Mouse (Mus musculus) erythroid progenitor cell, adult 5-6 weeks (primary cell): Measurements from ENCODE around the gene Sel1l2. TPM values are rescaled to one million over a fixed set of nuclear protein-coding genes. Genes with fewer than 3 reads are reported as not detected.
A peak's percentile ranks its signal among the peaks of the same experiment; 100 is the strongest.

Experiments used
- ATAC-seq: replicated peaks from 2 replicates; pipeline ENCODE4 v1.8.0; 2016; ENCODE audit warnings: moderate number of reproducible peaks, mild to moderate bottlenecking, moderate TSS enrichment, inconsistent platforms; ENCODE audit not compliant: poor library complexity, low FRiP score, severe bottlenecking
- total RNA-seq, 2 experiments: library from RNA; stranded (forward) in 1 of 2; stranded (reverse) in 1 of 2; fragments of 150-400 nt in 1 of 2; fragments of 186-747, 209-891 nt in 1 of 2; gene quantifications; 2 replicates each; pipeline versions ENCODE4 v1.2.3 to v1.2.4; 2015 to 2017; ENCODE audit warnings: low replicate concordance in 2 of 2

Gene Sel1l2
- not detected in 2 replicates for total RNA-seq (2015; ENCODE audit: low replicate concordance)
- not detected in 2 replicates for total RNA-seq (2017; ENCODE audit: low replicate concordance)

GRCm38 (mm10) chr2:140389525-140389924, at the start of gene Sel1l2:
Gene Sel1l2 (minus strand): TSS chr2:140389706.
- ATAC-seq, result no peak

- no peak for ATAC-seq
These were observed 49.6 kb upstream of the Sel1l2 start for GRCm38 (mm10) chr2:140439081-140439480.

DNA sequence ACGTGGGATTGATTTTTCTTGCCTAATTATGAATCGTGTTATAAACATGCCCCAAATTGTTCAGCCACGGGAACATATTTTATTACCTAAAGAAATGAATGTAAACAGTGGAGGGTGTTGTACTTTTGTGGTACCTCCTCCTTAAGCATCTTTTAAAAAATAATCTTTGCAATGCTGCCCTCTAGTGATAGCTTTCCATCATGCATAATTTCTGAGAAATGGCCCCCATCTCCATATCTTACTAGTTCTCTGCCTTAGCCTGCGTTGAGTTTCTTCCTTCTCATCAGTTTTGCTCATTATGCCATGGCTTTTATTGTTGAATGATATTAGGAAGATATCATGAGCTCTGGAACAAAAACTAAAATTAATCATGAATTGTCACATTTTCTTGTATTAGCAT, 37.8 kb upstream of the Sel1l2 start:
- 0 out of 2 replicates have a peak, but pooled peaks have one; percentile 61 for ATAC-seq

DNA sequence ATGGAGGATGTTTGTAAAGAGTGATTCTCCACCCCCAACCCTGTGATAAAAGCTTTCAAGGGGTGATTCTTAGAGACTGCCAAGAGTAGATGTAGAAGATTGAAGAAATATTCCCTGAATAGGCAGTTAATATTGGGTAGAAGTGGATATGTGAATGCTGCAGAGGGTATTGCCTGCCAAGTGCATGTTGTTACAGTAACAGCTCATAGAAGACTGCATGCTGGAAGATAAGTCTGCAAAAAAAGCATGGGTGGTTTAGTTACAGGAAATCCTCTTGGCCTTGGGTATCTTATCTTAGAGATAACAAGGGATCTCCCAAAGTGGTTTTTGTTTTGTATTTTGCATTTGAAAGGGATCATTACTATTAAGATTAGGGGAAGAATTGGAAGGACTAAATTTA, 36.3 kb upstream of the Sel1l2 start:
- no peak for ATAC-seq

DNA sequence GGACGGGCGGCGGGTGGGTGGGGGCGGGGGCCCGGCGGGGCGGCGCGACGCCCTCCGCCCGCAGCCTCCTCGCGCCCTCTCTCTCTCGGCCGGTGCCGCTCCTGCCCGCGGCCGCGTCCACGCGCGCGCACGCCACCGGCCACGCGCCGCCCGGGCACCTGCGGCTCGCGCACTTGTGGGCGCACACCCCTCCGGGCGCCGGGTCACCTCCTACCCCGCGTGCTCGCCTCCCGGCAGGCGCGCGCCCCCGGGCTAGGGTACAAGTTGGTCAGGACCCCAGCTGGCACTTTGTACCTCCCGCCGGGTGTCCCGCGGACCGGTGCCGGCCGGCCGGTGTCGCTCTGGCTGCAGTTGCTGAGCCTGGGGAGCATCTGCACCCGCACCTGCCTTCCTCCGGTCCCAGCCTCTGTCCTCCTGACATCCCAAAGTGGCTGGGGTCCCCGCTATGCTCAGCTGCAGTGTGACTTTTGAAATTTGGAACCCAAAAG, 6.3 kb upstream of the Sel1l2 start:
- no peak for ATAC-seq

DNA sequence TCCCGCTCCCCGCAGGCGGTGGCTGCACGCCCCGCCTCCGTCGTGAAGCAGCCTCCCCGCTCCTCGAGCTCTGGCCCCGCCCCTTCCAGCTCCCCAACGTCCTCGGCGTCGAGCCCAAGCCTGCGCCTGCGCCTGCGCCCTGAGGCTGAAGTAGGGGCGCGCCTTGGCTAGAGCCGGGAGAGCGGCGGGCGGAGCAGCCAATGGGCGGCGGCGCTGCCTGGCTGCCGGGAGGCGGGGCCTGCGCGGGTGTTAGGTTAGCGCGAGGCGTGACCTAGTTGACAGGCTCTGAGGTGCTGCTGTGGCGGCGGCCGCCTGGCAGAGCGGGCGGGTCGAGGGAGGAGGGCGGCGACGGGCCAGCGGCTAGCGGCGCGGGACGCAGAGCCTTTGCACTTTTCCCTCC, 5.7 kb upstream of the Sel1l2 start, which contains the start of gene Macrod2:
TSS of gene Macrod2 (plus strand) at position 131 of the 400 bp plus-strand sequence.
- ATAC-seq, result peak; percentile 98

GRCm38 (mm10) chr2:140364804-140365203, 24.7 kb downstream of the Sel1l2 start:
- ATAC-seq, result no peak

DNA sequence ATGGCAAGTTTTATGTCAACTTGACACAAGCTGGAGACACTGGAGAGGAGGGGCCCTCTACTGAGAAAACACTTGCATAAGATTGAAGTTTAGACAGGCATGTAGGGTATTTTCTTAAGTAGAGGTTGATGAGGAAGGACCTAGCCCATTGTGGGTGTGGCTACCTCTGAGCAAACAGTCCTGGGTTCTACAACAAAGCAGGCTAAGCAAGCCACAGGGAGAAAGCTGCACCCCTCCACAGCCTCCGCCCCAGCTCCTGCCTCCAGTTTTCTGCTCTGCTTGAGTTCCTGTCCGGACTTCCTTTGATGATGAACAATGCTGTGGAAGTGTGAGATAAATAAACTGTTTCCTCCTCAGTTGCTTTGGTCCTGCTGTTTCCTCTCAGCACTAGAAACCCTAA, 29.6 kb downstream of the Sel1l2 start:
- ATAC-seq, result no peak

GRCm38 (mm10) chr2:140342394-140342793, 47.1 kb downstream of the Sel1l2 start:
- ATAC-seq, result no peak

DNA sequence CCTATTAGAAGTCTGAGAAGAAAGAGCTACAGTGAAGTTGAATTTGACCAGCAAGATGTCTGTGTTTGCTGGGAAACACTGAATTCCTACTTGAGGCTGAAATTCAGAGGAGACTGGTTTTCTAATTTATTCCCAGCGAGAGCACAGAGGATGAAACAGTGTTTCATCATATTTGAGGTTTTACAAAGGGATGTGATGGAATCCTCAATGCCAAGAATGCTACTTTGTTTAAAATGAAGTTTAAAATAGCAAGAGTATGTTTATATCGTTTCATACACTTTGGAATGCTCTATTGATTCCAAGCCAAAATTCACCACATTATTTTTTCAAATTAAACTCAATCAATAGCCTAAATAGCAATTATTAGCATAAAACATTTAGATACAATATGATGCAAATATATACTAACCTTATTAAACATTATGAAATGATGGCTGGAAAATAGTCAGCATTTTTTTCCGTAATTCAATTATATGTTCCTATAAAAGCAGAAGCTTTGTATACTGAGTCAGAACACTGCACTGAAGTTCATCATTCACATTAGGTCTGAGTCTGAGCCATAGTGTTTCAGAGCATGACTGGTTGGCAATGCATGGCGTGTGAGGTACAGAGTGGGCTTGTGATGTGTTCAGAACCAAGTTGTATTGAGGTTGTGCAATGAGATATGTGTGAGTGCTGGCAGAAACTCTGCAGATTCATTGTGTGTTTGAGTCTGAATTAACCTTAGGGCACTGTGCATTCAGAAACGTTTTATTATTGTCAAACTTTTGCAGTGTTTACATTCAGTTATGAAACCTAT, 58.8 kb downstream of the Sel1l2 start:
- ATAC-seq, result no peak

DNA sequence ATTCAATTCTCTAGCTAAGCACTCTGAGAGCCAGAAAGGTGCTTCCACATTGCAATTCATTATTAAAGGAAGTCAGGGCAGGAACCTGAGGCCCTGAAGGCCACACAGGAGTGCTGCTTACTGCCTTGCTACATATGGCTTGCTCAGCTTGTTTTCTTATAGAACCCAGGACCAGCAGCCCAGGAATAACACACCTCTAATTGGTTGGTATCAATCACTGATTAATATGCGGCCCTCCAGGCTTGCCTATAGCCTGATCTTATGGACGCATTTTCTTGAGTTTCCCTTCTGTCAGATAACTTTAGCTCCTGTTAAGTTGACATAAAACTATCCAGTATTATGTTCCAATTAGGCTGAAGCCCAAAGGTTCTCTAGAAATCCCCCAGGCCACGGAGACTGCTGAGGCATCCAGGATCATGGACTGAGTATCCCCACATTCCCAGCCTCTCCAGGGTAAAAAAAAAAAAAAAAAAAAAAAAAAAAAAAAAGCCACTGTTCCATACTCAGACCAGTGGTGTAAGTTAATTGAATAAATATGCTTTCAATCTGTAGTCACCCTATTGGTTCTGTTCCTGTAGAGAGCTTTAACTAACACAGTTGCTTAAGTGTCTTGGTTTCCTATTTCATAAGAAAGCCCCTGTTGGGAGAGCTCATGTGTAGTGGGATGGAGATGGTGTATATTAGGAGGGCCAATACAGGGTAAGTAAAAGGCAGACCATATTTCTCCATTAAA, 86.4 kb downstream of the Sel1l2 start:
- ATAC-seq, result no peak

- ATAC-seq, result no peak
These were observed 92.4 kb downstream of the Sel1l2 start for GRCm38 (mm10) chr2:140297155-140297554.

DNA sequence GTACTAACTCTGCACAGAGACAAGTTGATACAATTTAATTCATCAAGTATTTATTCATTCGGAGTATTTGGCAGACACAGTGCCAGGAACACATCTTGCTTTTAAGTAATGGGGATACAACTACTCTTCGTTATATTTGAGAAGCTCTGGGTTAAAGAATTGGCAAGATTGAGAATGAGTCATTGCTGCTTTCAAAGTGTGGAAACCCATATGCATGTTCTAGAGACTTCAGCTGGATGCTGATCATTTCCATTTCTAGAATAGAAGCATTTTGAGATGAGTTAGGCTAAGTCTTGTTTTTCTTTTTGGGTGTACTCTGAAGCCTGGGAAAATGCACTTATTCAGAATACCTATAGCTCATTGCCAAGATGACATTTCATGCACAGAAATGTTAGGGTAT, 95.7 kb downstream of the Sel1l2 start:
- no peak for ATAC-seq

- ATAC-seq, result no peak
These were observed 108.7 kb downstream of the Sel1l2 start for GRCm38 (mm10) chr2:140280808-140281207.

- ATAC-seq, result no peak
These were observed 133.8 kb downstream of the Sel1l2 start for GRCm38 (mm10) chr2:140255595-140256141.

- ATAC-seq, result no peak
These were observed 135.2 kb downstream of the Sel1l2 start for GRCm38 (mm10) chr2:140254256-140254655.

DNA sequence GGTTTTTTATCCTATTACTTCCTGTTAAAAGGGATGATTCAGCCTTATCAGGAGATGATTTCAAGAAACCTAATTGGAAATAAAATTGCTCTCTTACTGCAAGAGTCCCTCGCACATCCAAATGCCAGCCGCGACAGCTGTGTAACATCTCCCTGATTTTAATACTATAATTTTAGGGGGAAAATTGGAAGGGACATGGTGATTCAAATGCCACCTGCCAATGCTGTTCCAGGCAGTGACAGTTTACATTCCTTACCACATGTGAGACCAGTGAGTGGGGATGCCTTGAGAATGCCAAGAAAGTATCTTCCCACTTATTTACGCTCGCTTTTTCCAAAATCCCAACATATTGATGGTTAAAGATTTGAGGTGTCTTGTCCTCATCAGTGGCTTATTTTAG, 146.4 kb downstream of the Sel1l2 start:
- no peak for ATAC-seq

GRCm38 (mm10) chr2:140242398-140242797, 147.1 kb downstream of the Sel1l2 start:
- ATAC-seq, result no peak

DNA sequence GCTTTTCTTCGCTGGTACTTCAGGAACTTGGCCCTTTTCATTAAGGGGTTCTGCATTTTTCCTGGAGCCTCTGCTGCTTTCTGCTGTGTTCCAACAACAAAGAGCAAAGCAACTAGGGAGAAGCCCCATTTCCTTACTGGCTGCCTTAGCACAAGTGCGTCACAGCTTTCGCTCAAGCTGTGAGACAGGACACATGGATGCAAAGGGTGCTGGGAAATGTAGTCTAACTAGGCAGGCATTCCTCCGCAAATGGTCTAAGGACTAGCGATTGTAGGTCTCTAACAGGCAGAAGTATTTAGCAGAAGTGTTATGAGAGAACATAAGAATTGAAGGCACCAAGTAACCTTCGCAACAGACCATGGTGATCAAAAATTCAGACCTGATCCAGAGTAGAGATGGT, 152.3 kb downstream of the Sel1l2 start:
- ATAC-seq, result no peak

GRCm38 (mm10) chr2:140230295-140230694, 159.2 kb downstream of the Sel1l2 start:
- no peak for ATAC-seq

- no peak for ATAC-seq
These were observed 169.2 kb downstream of the Sel1l2 start for GRCm38 (mm10) chr2:140220325-140220724.
